ENCODE assay signal across 19 mouse cellular contexts in the genomic region with DNA sequence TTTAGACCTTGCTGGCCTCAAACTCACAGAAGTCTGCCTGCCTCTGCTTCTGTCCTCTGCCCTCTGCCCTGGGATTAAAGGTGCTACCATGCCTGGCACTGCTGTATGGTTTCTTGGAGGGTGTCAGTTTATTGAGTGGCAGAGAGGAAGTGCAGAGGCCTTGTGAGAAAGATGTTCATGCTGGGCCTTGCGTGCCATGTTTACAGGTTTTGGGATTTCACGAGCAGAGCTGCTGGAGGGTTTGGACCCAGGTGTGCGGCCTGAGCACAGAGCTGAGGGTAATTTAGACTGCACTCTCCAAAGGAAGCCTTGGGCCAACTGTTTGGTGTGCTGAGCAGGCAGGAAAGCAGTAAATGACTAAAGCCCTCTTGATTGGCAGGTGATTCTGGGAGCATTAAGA.
"Had no signal": no experiment of that assay in that cellular context is flagged by ENCODE, and none has a peak within 500 bp of the region (broad histone marks: within the 10 kb centered on the region; RNA-seq: fewer than 3 reads in every experiment).

No protein-coding gene starts in this region.

- H3K9me3 ChIP-seq: kidney, embryonic 15.5 days; midbrain, embryonic 13.5 days had no signal

- H3K9ac ChIP-seq: kidney, embryonic 15.5 days; liver, embryonic 14.5 days; liver, postnatal 0 days; lung, embryonic 14.5 days; midbrain, embryonic 13.5 days had no signal

- H3K4me3 ChIP-seq: kidney, embryonic 15.5 days; midbrain, embryonic 13.5 days had no signal

- H3K27ac ChIP-seq: kidney, embryonic 15.5 days; liver, embryonic 14.5 days; macrophage; midbrain, embryonic 13.5 days; stomach, postnatal 0 days had no signal

- ATAC-seq: liver, postnatal 0 days; lung, postnatal 0 days; midbrain, embryonic 13.5 days had no signal

- DNase-seq: kidney, adult 8-10 months; kidney, postnatal 10 days; kidney, postnatal 36 days; layer of hippocampus, adult 9-11 months; liver; liver, postnatal 0 days; lung, embryonic 14.5 days; right cerebral cortex, adult 18-20 months; right cerebral cortex, postnatal 14 days; right cerebral cortex, postnatal 4 days; thymus, adult 2 months; thymus, postnatal 14 days; thymus, postnatal 4 days had no signal

- H3K27me3 ChIP-seq: kidney, embryonic 15.5 days; midbrain, embryonic 13.5 days had no signal

- H3K4me2 ChIP-seq: kidney, embryonic 15.5 days; lung, embryonic 14.5 days; midbrain, embryonic 13.5 days had no signal
